Mouse (Mus musculus): ENCODE measurements around the gene Nmt1.

DNA sequence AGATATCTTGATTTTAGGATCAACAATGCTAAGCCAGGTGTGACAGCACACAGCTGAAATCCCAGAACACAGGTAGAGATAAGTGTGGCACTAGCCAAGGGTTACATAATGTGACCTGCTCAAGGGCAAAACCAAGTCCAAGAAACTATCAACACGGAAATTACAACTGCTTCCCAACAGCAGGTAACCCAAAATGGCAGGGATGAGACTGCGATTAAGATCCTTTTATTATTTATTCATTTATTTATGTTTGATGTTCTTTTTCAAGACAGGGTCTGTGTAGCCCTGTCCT, 16.8 kb upstream of the Nmt1 start:
- TF ChIP-seq CTCF (IDR thresholded peaks at IDR 0.05; ENCODE audit: borderline replicate concordance, insufficient read depth, low read depth, low read length) = no peak
- no peak for TF ChIP-seq POLR2A (IDR thresholded peaks at IDR 0.05; ENCODE audit: borderline replicate concordance, insufficient read depth, low read length)

All from cerebellum, adult 2 months (tissue).